Mouse (Mus musculus): Measurements from ENCODE around the gene Rab11fip2. TPM values are rescaled to one million over a fixed set of nuclear protein-coding genes. Genes with fewer than 3 reads are reported as not detected.

The Rab11fip2 gene
- polyA plus RNA-seq, 1 experiment from 2014 or later, result 9.8 TPM

DNA sequence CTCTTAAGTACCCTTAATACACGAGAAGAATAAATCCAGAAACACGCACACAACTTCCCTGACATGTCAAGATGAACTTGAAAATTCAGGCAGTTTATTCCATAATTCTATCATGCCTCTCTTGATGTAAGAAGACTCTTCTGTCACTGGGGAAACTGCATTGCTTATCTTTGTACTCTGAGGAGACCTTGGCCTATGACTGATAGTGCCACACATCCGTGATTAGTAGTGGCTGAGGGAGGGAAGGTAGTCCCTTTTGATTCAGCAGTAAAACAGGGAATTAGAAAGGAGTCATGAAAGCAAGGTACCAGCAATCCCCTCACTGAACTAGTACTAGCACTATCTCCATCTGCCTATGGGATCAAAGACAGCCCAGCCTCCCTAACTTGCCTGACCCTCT, 22.6 kb downstream of the Rab11fip2 start:
- Histone ChIP-seq H3K27me3 (ENCODE audit: control insufficient read depth, insufficient read depth, low read length) (no peaks in the 10 kb centered on the region), H3K27ac (ENCODE audit: low read depth, low read length) (no peak overlapping the region), H3K9ac (ENCODE audit: low read depth, low read length) (no peak overlapping the region), H3K4me1 (ENCODE audit: control insufficient read depth, insufficient read depth, low read length) (peaks cover 5% of the 10 kb centered on the region; the same call in 1 of the 2 replicates), H3K4me2 (replicated peaks; ENCODE audit: low read depth, low read length) (no peak overlapping the region), H3K4me3 (ENCODE audit: low read length) (no peak overlapping the region), H3K36me3 (ENCODE audit: control insufficient read depth, insufficient read depth, low read length) (no peaks in the 10 kb centered on the region), H3K9me3 (ENCODE audit: control insufficient read depth, low read length) (no peaks in the 10 kb centered on the region)
- no peak for ATAC-seq (ENCODE audit: low FRiP score, low TSS enrichment)
- WGBS, result 64% methylated on average over 3 of the region's 3 CpGs

DNA sequence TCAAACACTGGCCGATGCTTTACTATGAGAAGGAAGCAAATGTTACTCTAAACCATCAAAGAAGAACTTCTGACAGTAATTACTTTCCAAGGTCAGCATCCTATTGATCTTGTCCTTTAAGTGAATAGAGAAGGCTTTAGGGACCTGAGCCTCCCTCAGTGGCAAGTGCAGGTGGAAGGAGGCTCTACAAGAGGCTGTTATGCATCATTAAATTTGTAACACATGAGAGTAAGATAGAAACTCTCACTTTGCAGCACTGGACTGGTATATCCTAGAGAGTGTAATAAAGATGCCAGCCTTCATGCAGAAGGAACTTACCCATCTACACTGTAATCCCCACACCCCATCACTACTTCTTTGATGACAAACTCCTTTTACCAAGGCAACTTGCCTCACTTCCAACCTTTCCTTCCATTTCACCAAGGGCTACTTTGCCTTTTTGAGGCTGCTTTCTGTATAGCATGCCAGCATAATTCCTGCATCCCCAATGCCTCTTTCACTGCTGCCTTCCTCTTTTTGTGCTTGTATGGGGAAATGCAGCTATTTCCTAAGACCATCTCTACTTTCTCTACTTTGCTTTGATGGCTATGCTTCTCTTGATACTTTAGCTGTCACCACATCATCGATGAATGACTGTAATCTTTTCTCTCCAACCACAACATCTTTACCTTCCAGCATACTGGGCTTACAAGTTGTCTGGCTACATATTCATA, 25.4 kb downstream of the Rab11fip2 start:
- Histone ChIP-seq H3K9me3 (ENCODE audit: control insufficient read depth, low read length) (no peaks in the 10 kb centered on the region), H3K4me3 (ENCODE audit: low read length) (no peak overlapping the region), H3K9ac (ENCODE audit: low read depth, low read length) (no peak overlapping the region), H3K27me3 (ENCODE audit: control insufficient read depth, insufficient read depth, low read length) (no peaks in the 10 kb centered on the region), H3K36me3 (ENCODE audit: control insufficient read depth, insufficient read depth, low read length) (no peaks in the 10 kb centered on the region), H3K27ac (ENCODE audit: low read depth, low read length) (no peak overlapping the region), H3K4me1 (ENCODE audit: control insufficient read depth, insufficient read depth, low read length) (peaks cover 5% of the 10 kb centered on the region; the same call in 1 of the 2 replicates), H3K4me2 (replicated peaks; ENCODE audit: low read depth, low read length) (no peak overlapping the region)
- ATAC-seq (ENCODE audit: low FRiP score, low TSS enrichment), result peak; percentile 89
- WGBS, result 62% methylated on average over 2 of the region's 2 CpGs

DNA sequence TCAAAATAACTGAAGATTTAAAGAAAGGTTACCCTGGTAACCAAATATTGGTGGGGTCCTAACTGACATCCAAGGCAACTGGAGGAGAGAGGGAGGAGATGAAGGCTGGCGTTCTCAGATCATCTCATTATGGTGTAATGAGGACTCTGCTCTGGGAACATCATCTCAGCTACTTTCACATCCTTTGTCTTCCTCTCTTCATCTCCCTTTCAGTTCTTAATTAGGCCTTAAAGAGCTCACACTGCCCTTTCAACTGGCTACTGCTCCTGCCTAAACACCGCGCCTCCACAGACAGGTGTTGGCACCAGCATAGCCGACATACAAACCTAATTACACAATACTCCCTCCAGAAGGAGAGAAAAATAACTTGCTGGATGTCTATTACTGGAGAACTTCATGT, 31.9 kb downstream of the Rab11fip2 start:
- WGBS, result 50% methylated on average over 4 of the region's 4 CpGs

DNA sequence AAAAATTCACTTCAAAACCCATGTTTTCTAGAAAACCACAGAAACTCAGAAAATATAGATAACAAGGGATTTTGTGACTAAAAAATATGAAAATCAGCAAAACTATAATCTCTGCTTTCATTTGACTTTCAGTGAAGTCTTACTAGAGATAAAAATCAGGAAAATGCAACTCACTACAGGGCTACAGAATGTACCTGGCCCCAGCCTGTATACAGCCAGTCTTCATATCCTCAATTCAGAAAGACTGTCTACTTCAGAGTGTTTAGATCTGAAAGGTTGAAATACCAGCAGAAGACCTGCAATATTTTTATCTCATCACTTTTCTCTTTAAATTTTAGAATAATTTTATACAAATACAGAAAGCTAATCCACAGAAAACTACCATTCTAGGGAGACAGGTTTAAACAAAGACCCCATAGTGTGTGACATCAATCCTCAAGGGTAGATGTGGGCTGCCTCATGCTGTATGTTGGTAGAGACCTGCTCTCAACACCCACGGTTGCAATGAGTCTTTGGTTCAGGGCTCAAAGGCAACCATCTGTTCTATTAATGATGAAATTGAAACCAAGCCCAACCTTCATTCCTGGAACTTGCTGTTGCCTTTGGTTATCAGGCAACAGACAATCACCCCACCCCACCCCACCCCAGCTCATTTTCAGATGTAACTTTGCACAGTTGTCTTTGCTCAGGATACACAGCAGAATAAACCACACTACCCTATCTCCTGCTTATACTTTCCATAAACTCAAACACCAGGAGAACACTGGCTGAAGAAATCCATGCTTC, 38.0 kb downstream of the Rab11fip2 start:
- H3K9me3 ChIP-seq (ENCODE audit: control insufficient read depth, low read length), result no peaks in the 10 kb centered on the region
- peaks cover 13% of the 10 kb centered on the region for H3K36me3 ChIP-seq (ENCODE audit: control insufficient read depth, insufficient read depth, low read length)
- no peak overlapping the region for H3K4me2 ChIP-seq (replicated peaks; ENCODE audit: low read depth, low read length)
- no peaks in the 10 kb centered on the region for H3K27me3 ChIP-seq (ENCODE audit: control insufficient read depth, insufficient read depth, low read length)
- H3K4me3 ChIP-seq (ENCODE audit: low read length), result no peak overlapping the region
- no peak overlapping the region for H3K27ac ChIP-seq (ENCODE audit: low read depth, low read length)
- H3K9ac ChIP-seq (ENCODE audit: low read depth, low read length), result no peak overlapping the region
- no peak for ATAC-seq (ENCODE audit: low FRiP score, low TSS enrichment)
- H3K4me1 ChIP-seq (ENCODE audit: control insufficient read depth, insufficient read depth, low read length), result no peaks in the 10 kb centered on the region
- 55% methylated on average over 1 of the region's 1 CpGs for WGBS

More for the DNA sequence above, 31.9 kb downstream of the Rab11fip2 start:
- Histone ChIP-seq H3K9me3 (ENCODE audit: control insufficient read depth, low read length) (no peaks in the 10 kb centered on the region), H3K9ac (ENCODE audit: low read depth, low read length) (no peak overlapping the region), H3K4me3 (ENCODE audit: low read length) (no peak overlapping the region), H3K36me3 (ENCODE audit: control insufficient read depth, insufficient read depth, low read length) (peaks cover 4% of the 10 kb centered on the region; the same call in 1 of the 2 replicates), H3K27me3 (ENCODE audit: control insufficient read depth, insufficient read depth, low read length) (no peaks in the 10 kb centered on the region), H3K4me1 (ENCODE audit: control insufficient read depth, insufficient read depth, low read length) (no peaks in the 10 kb centered on the region), H3K27ac (ENCODE audit: low read depth, low read length) (no peak overlapping the region), H3K4me2 (replicated peaks; ENCODE audit: low read depth, low read length) (no peak overlapping the region)
- no peak for ATAC-seq (ENCODE audit: low FRiP score, low TSS enrichment)

DNA sequence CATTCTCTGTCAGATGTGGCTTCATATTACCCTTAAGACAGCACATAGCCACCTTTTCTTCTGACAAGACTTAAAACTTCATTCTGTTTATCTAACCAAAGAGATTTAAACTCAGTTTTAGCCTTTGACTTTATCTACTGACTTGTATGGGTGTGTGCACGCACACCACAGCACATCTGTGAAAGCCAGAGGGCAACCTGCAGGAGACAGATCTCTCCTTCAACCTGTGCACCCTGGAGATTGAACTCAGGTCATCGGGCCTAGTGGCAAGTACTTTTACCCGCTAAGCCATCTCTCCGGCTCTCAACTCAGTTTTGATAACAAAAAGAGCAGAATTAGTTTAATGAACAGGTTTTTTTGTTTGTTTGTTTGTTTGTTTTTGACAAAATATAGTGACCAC, 43.5 kb downstream of the Rab11fip2 start:
- no peak overlapping the region for H3K9ac ChIP-seq (ENCODE audit: low read depth, low read length)
- H3K36me3 ChIP-seq (ENCODE audit: control insufficient read depth, insufficient read depth, low read length), result peaks cover 2% of the 10 kb centered on the region; the same call in 1 of the 2 replicates
- no peak overlapping the region for H3K4me2 ChIP-seq (replicated peaks; ENCODE audit: low read depth, low read length)
- H3K4me3 ChIP-seq (ENCODE audit: low read length), result no peak overlapping the region
- ATAC-seq (ENCODE audit: low FRiP score, low TSS enrichment), result no peak
- H3K27ac ChIP-seq (ENCODE audit: low read depth, low read length), result no peak overlapping the region
- no peaks in the 10 kb centered on the region for H3K4me1 ChIP-seq (ENCODE audit: control insufficient read depth, insufficient read depth, low read length)
- WGBS, result 89% methylated on average over 4 of the region's 4 CpGs
- no peaks in the 10 kb centered on the region for H3K9me3 ChIP-seq (ENCODE audit: control insufficient read depth, low read length)
- H3K27me3 ChIP-seq (ENCODE audit: control insufficient read depth, insufficient read depth, low read length), result no peaks in the 10 kb centered on the region

DNA sequence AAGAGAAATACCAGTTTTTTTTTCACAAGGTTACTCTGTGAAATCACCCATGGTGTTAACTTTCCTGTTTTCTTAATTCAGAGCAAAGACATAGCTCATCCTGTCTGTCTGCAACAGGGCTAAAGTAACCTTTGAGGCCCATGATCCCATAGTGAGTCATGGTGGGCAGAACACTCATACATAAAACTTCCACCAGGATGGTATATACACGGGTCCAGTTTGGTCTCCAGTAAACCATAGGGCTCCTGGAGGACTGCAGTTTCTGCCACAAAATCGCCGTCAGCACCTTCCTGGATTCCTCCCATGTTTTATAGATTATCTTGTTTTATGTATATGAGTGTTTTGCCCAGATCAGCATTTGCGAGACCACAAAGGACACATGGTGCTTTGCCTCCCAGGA, 45.2 kb downstream of the Rab11fip2 start:
- Histone ChIP-seq H3K4me2 (replicated peaks; ENCODE audit: low read depth, low read length) (no peak overlapping the region), H3K9ac (ENCODE audit: low read depth, low read length) (no peak overlapping the region), H3K27ac (ENCODE audit: low read depth, low read length) (no peak overlapping the region), H3K27me3 (ENCODE audit: control insufficient read depth, insufficient read depth, low read length) (no peaks in the 10 kb centered on the region), H3K9me3 (ENCODE audit: control insufficient read depth, low read length) (no peaks in the 10 kb centered on the region), H3K4me1 (ENCODE audit: control insufficient read depth, insufficient read depth, low read length) (no peaks in the 10 kb centered on the region), H3K4me3 (ENCODE audit: low read length) (no peak overlapping the region), H3K36me3 (ENCODE audit: control insufficient read depth, insufficient read depth, low read length) (peaks cover 1% of the 10 kb centered on the region; the same call in 1 of the 2 replicates)
- 80% methylated on average over 4 of the region's 4 CpGs for WGBS
- no peak for ATAC-seq (ENCODE audit: low FRiP score, low TSS enrichment)

DNA sequence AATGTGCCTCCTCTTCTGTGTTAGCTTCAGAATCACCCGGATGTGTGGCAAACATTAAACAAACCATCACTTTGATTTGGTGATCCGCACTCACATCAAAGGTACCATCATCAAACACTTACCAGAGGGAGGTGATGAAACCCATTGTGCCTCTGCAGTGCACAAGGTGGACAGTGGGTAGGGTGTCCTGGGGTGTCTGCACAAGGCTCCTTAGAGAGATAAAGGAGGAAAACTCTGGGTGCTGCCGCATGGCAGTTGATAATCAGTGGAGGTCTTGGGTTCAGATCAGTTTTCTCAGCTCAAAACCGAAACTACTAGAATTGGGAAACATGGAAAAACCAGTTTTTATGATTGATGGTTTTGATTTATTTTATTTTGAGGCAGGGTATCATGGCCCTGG, 54.1 kb downstream of the Rab11fip2 start:
- no peak overlapping the region for H3K4me3 ChIP-seq (ENCODE audit: low read length)
- ATAC-seq (ENCODE audit: low FRiP score, low TSS enrichment), result no peak
- no peaks in the 10 kb centered on the region for H3K4me1 ChIP-seq (ENCODE audit: control insufficient read depth, insufficient read depth, low read length)
- no peaks in the 10 kb centered on the region for H3K36me3 ChIP-seq (ENCODE audit: control insufficient read depth, insufficient read depth, low read length)
- H3K27ac ChIP-seq (ENCODE audit: low read depth, low read length), result no peak overlapping the region
- 81% methylated on average over 4 of the region's 4 CpGs for WGBS
- no peak overlapping the region for H3K4me2 ChIP-seq (replicated peaks; ENCODE audit: low read depth, low read length)
- no peak overlapping the region for H3K9ac ChIP-seq (ENCODE audit: low read depth, low read length)
- no peaks in the 10 kb centered on the region for H3K9me3 ChIP-seq (ENCODE audit: control insufficient read depth, low read length)
- no peaks in the 10 kb centered on the region for H3K27me3 ChIP-seq (ENCODE audit: control insufficient read depth, insufficient read depth, low read length)

DNA sequence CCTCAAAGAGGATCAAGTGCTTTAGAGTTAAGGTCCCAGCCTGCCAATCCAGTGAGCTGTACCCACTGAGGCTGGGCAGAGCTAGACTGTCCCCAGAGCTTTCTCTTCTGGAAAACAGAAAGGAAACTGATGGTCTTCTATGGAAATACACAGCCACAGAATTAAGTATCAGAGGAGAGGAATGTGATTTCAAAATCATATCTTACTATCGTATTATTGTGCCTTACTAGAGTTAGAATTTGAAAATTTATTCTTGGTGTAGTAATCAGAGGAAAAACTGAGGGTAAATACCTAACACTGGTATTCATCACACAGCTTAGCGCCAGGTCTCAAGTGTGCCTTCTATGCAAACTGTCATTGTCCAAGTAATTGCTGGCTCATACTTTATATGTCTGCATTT, 54.6 kb downstream of the Rab11fip2 start:
- ATAC-seq (ENCODE audit: low FRiP score, low TSS enrichment), result no peak
- Histone ChIP-seq H3K36me3 (ENCODE audit: control insufficient read depth, insufficient read depth, low read length) (no peaks in the 10 kb centered on the region), H3K9me3 (ENCODE audit: control insufficient read depth, low read length) (no peaks in the 10 kb centered on the region), H3K4me3 (ENCODE audit: low read length) (no peak overlapping the region), H3K9ac (ENCODE audit: low read depth, low read length) (no peak overlapping the region), H3K4me1 (ENCODE audit: control insufficient read depth, insufficient read depth, low read length) (no peaks in the 10 kb centered on the region), H3K27ac (ENCODE audit: low read depth, low read length) (no peak overlapping the region), H3K27me3 (ENCODE audit: control insufficient read depth, insufficient read depth, low read length) (no peaks in the 10 kb centered on the region), H3K4me2 (replicated peaks; ENCODE audit: low read depth, low read length) (no peak overlapping the region)
- WGBS, result 96% methylated on average over 2 of the region's 2 CpGs

DNA sequence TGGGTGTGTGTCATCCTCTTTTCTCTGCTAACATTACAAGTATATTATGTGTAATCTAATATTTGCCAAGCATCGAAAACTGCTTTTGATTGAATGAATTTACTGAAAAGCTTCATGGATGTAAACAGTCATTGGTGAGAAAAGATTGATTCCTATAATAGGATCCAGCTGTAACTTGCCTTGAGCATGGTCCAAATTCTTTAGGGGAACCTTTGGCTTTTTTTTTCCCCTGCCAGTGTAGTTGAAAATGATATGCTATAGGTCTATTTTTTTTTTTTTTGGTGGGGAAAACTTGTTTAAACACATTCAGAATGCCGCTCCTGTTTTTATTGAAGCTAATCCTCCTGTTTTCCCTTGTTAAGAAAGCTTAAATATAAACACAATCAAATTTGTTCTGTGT, 55.6 kb downstream of the Rab11fip2 start:
- ATAC-seq (ENCODE audit: low FRiP score, low TSS enrichment), result no peak
- H3K9me3 ChIP-seq (ENCODE audit: control insufficient read depth, low read length), result no peaks in the 10 kb centered on the region
- H3K9ac ChIP-seq (ENCODE audit: low read depth, low read length), result no peak overlapping the region
- no peaks in the 10 kb centered on the region for H3K4me1 ChIP-seq (ENCODE audit: control insufficient read depth, insufficient read depth, low read length)
- WGBS, result 78% methylated on average over 2 of the region's 2 CpGs
- H3K4me2 ChIP-seq (replicated peaks; ENCODE audit: low read depth, low read length), result no peak overlapping the region
- H3K36me3 ChIP-seq (ENCODE audit: control insufficient read depth, insufficient read depth, low read length), result no peaks in the 10 kb centered on the region
- no peak overlapping the region for H3K27ac ChIP-seq (ENCODE audit: low read depth, low read length)
- H3K27me3 ChIP-seq (ENCODE audit: control insufficient read depth, insufficient read depth, low read length), result no peaks in the 10 kb centered on the region
- H3K4me3 ChIP-seq (ENCODE audit: low read length), result no peak overlapping the region

Measured in kidney, embryonic 14.5 days (tissue).